Mouse (Mus musculus) cortical plate, adult 2 months (tissue): ENCODE data around the gene Anapc15-ps. TPM values are rescaled to one million over a fixed set of nuclear protein-coding genes. Genes with fewer than 3 reads are reported as not detected.

Experiments
- H3K27ac ChIP-seq: fragments of 200-500 bp; 2 replicates; pipeline ENCODE4 v1.5.1; 2012; ENCODE audit warnings: low read length, control low read depth, inconsistent platforms; ENCODE audit not compliant: insufficient read depth
- H3K4me1 ChIP-seq: fragments of 200-500 bp; 2 replicates; pipeline ENCODE4 v1.6.1; 2011; ENCODE audit warnings: low read length; ENCODE audit not compliant: control insufficient read depth, insufficient read depth
- H3K4me3 ChIP-seq: fragments of 200-500 bp; 2 replicates; pipeline ENCODE4 v1.5.1; 2011; ENCODE audit warnings: mild to moderate bottlenecking, low read length, control low read depth; ENCODE audit not compliant: insufficient read depth
- CTCF ChIP-seq: fragments of 200-500 bp; IDR thresholded peaks from 2 replicates; pipeline ENCODE4 v1.5.1; 2011; ENCODE audit warnings: mild to moderate bottlenecking, control low read depth, low read length; ENCODE audit not compliant: insufficient read depth; ENCODE audit errors: extremely low read depth
- POLR2A ChIP-seq: fragments of 200-500 bp; IDR thresholded peaks from 2 replicates; pipeline ENCODE4 v1.6.1; 2011; ENCODE audit warnings: mild to moderate bottlenecking, low read length, control low read depth; ENCODE audit not compliant: insufficient read depth; ENCODE audit errors: extremely low read depth
- polyA plus RNA-seq: library from polyadenylated mRNA; depleted of rRNA; stranded (reverse); fragments of >200 nt; gene quantifications from 2 replicates; pipeline ENCODE4 v1.2.3, GENCODE M21; 2012

The Anapc15-ps gene
- polyA plus RNA-seq, 1 experiment, result not detected

GRCm38 (mm10) chr10:95656236-95657225 is 16.7 kb downstream of the Anapc15-ps start:
- Histone ChIP-seq H3K4me3 (no peak overlapping the region), H3K27ac (no peak overlapping the region), H3K4me1 (no peaks in the 10 kb centered on the region)
- TF ChIP-seq POLR2A, result no peak

GRCm38 (mm10) chr10:95652131-95652530 is 21.1 kb downstream of the Anapc15-ps start:
- no peak for TF ChIP-seq CTCF
- TF ChIP-seq POLR2A, result no peak
- H3K27ac ChIP-seq, result no peak overlapping the region
- H3K4me3 ChIP-seq, result no peak overlapping the region
- H3K4me1 ChIP-seq, result no peaks in the 10 kb centered on the region

- no peak for TF ChIP-seq POLR2A
- no peak for TF ChIP-seq CTCF
- no peak overlapping the region for H3K4me3 ChIP-seq
- H3K4me1 ChIP-seq, result no peaks in the 10 kb centered on the region
- H3K27ac ChIP-seq, result no peak overlapping the region
These were observed 24.8 kb downstream of the Anapc15-ps start for GRCm38 (mm10) chr10:95648326-95648888.

- H3K27ac ChIP-seq, result no peak overlapping the region
- TF ChIP-seq CTCF (no peak), POLR2A (no peak)
These were observed 26.1 kb downstream of the Anapc15-ps start for GRCm38 (mm10) chr10:95647128-95647527.

GRCm38 (mm10) chr10:95646576-95646975 is 26.7 kb downstream of the Anapc15-ps start:
- Histone ChIP-seq H3K27ac (no peak overlapping the region), H3K4me3 (no peak overlapping the region), H3K4me1 (no peaks in the 10 kb centered on the region)
- no peak for TF ChIP-seq POLR2A
- no peak for TF ChIP-seq CTCF

More at GRCm38 (mm10) chr10:95647128-95647527, 26.1 kb downstream of the Anapc15-ps start:
- Histone ChIP-seq H3K4me3 (no peak overlapping the region), H3K4me1 (no peaks in the 10 kb centered on the region)

GRCm38 (mm10) chr10:95643696-95644360 is 29.4 kb downstream of the Anapc15-ps start:
- Histone ChIP-seq H3K4me3 (no peak overlapping the region), H3K4me1 (no peaks in the 10 kb centered on the region), H3K27ac (no peak overlapping the region)
- TF ChIP-seq CTCF, result no peak
- no peak for TF ChIP-seq POLR2A

- Histone ChIP-seq H3K27ac (no peak overlapping the region), H3K4me3 (no peak overlapping the region), H3K4me1 (no peaks in the 10 kb centered on the region)
- TF ChIP-seq POLR2A (no peak), CTCF (no peak)
These were observed 30.2 kb downstream of the Anapc15-ps start for GRCm38 (mm10) chr10:95643042-95643441.

GRCm38 (mm10) chr10:95641335-95641734 is 31.9 kb downstream of the Anapc15-ps start:
- H3K27ac ChIP-seq, result no peak overlapping the region
- TF ChIP-seq POLR2A (no peak), CTCF (no peak)
- no peaks in the 10 kb centered on the region for H3K4me1 ChIP-seq
- H3K4me3 ChIP-seq, result no peak overlapping the region

- TF ChIP-seq POLR2A (no peak), CTCF (no peak)
- Histone ChIP-seq H3K4me1 (no peaks in the 10 kb centered on the region), H3K4me3 (no peak overlapping the region), H3K27ac (no peak overlapping the region)
These were observed 33.8 kb downstream of the Anapc15-ps start for GRCm38 (mm10) chr10:95639429-95639828.
